Mouse (Mus musculus) ES-Bruce4 (cell line): Measurements from ENCODE around the gene Acot11. TPM values are rescaled to one million over a fixed set of nuclear protein-coding genes. Genes with fewer than 3 reads are reported as not detected.

Experiments
- H3K27ac ChIP-seq: 2 replicates; pipeline ENCODE4 v1.5.1; 2012; ENCODE audit warnings: low read length, inconsistent platforms; ENCODE audit not compliant: insufficient read depth
- H3K27me3 ChIP-seq: 2 replicates; pipeline ENCODE4 v1.6.1; 2012; ENCODE audit warnings: mild to moderate bottlenecking, low read length, inconsistent platforms; ENCODE audit not compliant: control insufficient read depth, poor library complexity, insufficient read depth, severe bottlenecking
- H3K36me3 ChIP-seq: 2 replicates; pipeline ENCODE4 v1.6.1; 2012; ENCODE audit warnings: inconsistent platforms, mild to moderate bottlenecking, low read length, moderate library complexity; ENCODE audit not compliant: control insufficient read depth, poor library complexity, insufficient read depth, severe bottlenecking
- H3K4me1 ChIP-seq: one replicate; pipeline ENCODE4 v1.8.1; 2011; ENCODE audit warnings: low read length; ENCODE audit not compliant: control insufficient read depth, insufficient read depth
- H3K4me3 ChIP-seq: 2 replicates; pipeline ENCODE4 v1.5.1; 2011; ENCODE audit warnings: low read depth, mild to moderate bottlenecking, low read length
- H3K9ac ChIP-seq: 2 replicates; pipeline ENCODE4 v1.6.1; 2012; ENCODE audit warnings: low read depth, mild to moderate bottlenecking, inconsistent platforms; ENCODE audit not compliant: poor library complexity, severe bottlenecking
- H3K9me3 ChIP-seq: replicated peaks from 2 replicates; pipeline ENCODE4 v1.6.1; 2012; ENCODE audit warnings: mild to moderate bottlenecking, low read length, inconsistent platforms; ENCODE audit not compliant: control insufficient read depth, poor library complexity, insufficient read depth, severe bottlenecking
- CTCF ChIP-seq: IDR thresholded peaks from one replicate; pipeline ENCODE4 v1.8.1; 2011; ENCODE audit warnings: low read depth, low read length
- EP300 ChIP-seq: IDR thresholded peaks from 2 replicates; pipeline ENCODE4 v1.6.1; 2011; ENCODE audit warnings: low read depth, low read length; ENCODE audit not compliant: insufficient read depth
- POLR2A ChIP-seq: IDR thresholded peaks from one replicate; pipeline ENCODE4 v1.8.1; 2011; ENCODE audit warnings: low read length; ENCODE audit not compliant: insufficient read depth
- polyA plus RNA-seq: library from polyadenylated mRNA; stranded (reverse); fragments of >200 nt; gene quantifications from 2 replicates; pipeline ENCODE4 v1.2.4, GENCODE M21; 2011; ENCODE audit warnings: low read depth; ENCODE audit not compliant: missing spikeins, insufficient read depth, insufficient read length

Acot11 gene
- polyA plus RNA-seq, 1 experiment, result 3.8 TPM

DNA sequence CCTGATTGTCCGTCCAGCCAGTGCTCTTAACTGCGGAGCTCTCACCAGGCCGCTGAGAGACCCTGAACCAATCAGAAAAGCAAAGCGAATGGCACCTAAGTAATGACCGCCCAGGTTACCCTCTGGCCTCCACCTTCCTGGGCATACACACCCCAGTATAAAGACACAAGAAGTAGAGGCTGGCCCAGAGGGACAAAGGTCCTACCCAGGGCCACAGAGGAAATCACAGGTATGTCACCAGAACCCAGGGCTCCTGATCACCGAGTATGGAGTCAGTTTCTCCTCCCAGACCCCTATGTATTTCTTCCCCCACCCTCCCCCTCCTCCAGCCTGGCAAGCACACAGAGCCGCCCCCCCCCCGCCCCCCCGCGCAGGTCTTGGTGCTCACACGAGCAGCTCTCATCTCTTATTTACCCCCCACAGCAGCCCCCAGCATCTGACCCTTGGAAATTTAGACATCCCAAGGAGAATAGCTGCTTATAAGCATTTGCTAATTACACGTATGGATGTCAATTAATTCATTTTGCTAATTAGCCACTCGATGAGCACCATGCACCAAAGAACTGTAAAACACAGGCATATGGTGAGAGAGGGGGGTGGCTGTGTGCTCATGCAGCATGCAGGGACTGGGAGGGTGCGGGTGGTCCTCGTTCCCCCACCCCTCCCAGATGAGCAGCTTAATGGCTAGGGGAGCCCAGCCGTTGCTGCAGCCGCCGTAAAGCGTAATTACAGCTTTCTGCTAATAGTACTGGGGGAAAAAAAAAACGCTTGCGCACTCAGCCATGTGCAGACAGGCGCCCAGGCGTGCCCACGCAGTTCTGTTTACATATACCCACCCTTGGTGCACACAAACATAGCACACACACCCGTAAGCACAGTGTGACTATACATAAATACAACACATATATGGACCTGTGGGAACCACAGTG is 10.9 kb upstream of the Acot11 start:
- H3K27me3 ChIP-seq, result no peaks in the 10 kb centered on the region
- no peak overlapping the region for H3K27ac ChIP-seq
- H3K36me3 ChIP-seq, result no peaks in the 10 kb centered on the region
- H3K4me1 ChIP-seq, result no peaks in the 10 kb centered on the region
- TF ChIP-seq EP300 (no peak), POLR2A (no peak), CTCF (no peak)
- H3K9ac ChIP-seq, result no peak overlapping the region
- H3K4me3 ChIP-seq, result no peak overlapping the region
- no peaks in the 10 kb centered on the region for H3K9me3 ChIP-seq

DNA sequence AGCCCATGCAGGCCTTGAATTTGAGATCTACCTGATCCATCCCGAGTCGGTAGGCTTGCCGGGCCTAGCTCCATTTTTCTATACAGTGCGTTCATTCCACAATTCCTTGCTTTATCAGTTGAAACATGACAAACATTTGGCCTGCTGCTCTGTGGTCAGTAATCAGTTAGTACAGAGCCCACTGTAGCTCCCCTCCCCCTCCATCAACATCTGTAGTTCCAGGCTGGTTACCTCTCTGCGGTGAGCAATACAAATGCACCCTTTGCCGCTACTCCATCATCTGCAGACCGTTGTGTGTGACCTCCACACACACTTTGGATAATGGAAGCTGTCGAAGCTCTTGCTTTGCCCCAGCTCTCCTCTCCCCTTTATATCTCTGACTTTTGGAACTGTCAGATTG is 6.4 kb upstream of the Acot11 start:
- H3K27me3 ChIP-seq, result no peaks in the 10 kb centered on the region
- H3K27ac ChIP-seq, result no peak overlapping the region
- H3K9me3 ChIP-seq, result no peaks in the 10 kb centered on the region
- no peak overlapping the region for H3K4me3 ChIP-seq
- no peak overlapping the region for H3K9ac ChIP-seq
- H3K36me3 ChIP-seq, result no peaks in the 10 kb centered on the region
- TF ChIP-seq EP300 (no peak), POLR2A (no peak), CTCF (no peak)
- H3K4me1 ChIP-seq, result no peaks in the 10 kb centered on the region

DNA sequence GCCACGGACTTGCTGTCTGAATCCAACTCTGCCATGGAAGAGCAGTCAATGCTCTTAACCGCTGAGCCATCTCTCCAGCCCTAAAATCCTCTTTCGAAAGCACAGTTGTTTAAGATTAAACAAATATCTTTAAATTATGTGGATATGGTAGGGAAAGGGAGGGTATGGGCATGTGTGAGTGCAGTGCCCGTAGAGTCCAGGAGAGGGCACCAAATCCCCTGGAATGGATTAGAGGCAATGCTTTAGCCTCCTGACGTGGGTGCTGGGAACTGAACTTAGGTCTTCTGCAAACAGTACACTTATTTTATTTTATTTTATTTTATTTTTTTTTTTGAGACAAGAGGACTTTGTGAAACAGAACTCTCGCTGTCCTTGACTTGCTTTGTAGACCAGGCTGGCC is 5.2 kb upstream of the Acot11 start:
- Histone ChIP-seq H3K4me1 (no peaks in the 10 kb centered on the region), H3K36me3 (no peaks in the 10 kb centered on the region), H3K27ac (no peak overlapping the region), H3K9ac (no peak overlapping the region), H3K9me3 (no peaks in the 10 kb centered on the region), H3K4me3 (no peak overlapping the region), H3K27me3 (no peaks in the 10 kb centered on the region)
- TF ChIP-seq CTCF (peak; percentile 80), POLR2A (no peak)

- H3K27ac ChIP-seq, result no peak overlapping the region
- H3K9ac ChIP-seq, result no peak overlapping the region
- H3K27me3 ChIP-seq, result no peaks in the 10 kb centered on the region
- H3K4me1 ChIP-seq, result no peaks in the 10 kb centered on the region
- no peak overlapping the region for H3K4me3 ChIP-seq
- TF ChIP-seq POLR2A (no peak), CTCF (no peak), EP300 (no peak)
- no peaks in the 10 kb centered on the region for H3K9me3 ChIP-seq
- no peaks in the 10 kb centered on the region for H3K36me3 ChIP-seq
Measured at GRCm38 (mm10) chr4:106807287-106807686, 2.5 kb upstream of the Acot11 start.

- TF ChIP-seq POLR2A (no peak), EP300 (no peak), CTCF (no peak)
- Histone ChIP-seq H3K4me1 (no peaks in the 10 kb centered on the region), H3K27ac (no peak overlapping the region), H3K36me3 (no peaks in the 10 kb centered on the region), H3K4me3 (no peak overlapping the region), H3K27me3 (no peaks in the 10 kb centered on the region), H3K9ac (no peak overlapping the region), H3K9me3 (no peaks in the 10 kb centered on the region)
Measured at GRCm38 (mm10) chr4:106805890-106806289, 1.1 kb upstream of the Acot11 start.

- H3K27me3 ChIP-seq, result no peaks in the 10 kb centered on the region
- peak overlapping the region; percentile 10 for H3K9ac ChIP-seq
- H3K9me3 ChIP-seq, result no peaks in the 10 kb centered on the region
- H3K4me3 ChIP-seq, result peak overlapping the region; percentile 25
- H3K36me3 ChIP-seq, result no peaks in the 10 kb centered on the region
- TF ChIP-seq CTCF (no peak), POLR2A (no peak), EP300 (no peak)
- H3K27ac ChIP-seq, result no peak overlapping the region
- H3K4me1 ChIP-seq, result no peaks in the 10 kb centered on the region
Measured at GRCm38 (mm10) chr4:106804201-106804909, 443 bp downstream of the Acot11 start.
